Mouse (Mus musculus): ENCODE results near the gene Mmp24.

Mmp24 gene

DNA sequence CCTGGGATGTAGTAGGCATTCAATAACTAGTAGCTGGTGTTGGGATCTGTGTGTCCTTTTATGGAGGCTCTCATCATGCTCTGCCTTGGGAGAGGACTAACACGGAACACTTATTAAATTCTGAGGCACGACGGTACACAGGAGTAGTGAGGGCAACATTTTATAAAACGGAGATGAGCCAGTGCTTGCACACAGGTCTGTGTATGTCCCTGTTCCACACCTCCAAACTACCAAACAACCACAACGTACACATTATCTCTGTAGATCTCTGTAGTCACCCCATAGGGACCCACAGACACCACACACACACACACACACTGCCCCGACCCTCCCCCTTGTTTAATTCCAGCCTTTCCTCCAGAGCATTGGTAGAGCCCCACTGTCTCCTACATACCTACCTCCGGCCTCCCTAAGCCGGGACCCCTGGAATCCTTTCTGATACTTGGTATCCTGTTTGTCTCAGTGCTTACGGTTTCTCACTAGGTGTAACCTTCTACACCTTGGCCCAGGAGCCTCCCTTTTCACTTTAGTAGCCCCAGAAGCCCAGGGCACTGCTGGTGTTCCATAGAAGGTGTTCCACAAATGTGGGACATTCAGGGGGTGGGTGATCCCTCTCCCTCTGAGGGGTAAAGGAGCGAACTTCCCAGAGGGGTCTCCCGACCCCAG, 748 bp upstream of the Mmp24 start:
- DNase-seq (ENCODE audit: low read depth in 2 of 2, low spot score in 2 of 2), result no peak

DNA sequence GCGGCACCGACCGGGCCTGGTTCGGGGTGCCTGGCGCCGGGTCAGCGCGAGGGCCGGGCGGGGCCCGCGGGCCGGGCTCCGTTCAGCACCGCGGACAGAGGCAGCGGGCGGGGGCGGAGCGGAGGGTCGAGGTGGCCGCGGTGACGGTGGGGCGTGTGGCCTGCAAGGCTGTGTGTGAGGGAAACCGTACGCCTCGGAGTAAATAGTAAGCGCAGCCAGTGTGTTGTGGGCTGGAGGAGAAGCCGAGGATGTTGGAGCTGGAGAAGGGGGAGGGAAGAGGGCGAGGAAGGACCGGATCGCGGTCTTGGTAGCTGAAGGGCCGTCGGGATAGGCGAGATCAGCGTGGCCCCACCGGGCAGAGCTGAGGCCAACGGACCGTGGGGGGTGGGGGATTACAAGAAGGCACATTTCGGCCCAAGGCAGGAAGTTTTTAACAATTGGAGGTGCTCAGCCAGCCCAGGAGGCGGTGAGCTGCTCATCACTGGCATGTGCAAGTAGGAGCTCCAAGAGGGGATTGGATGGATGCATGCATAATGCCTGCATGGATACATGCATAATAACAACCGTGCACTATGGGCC, 632 bp downstream of the Mmp24 start:
- DNase-seq (ENCODE audit: low read depth in 2 of 2, low spot score in 2 of 2), result no peak

DNA sequence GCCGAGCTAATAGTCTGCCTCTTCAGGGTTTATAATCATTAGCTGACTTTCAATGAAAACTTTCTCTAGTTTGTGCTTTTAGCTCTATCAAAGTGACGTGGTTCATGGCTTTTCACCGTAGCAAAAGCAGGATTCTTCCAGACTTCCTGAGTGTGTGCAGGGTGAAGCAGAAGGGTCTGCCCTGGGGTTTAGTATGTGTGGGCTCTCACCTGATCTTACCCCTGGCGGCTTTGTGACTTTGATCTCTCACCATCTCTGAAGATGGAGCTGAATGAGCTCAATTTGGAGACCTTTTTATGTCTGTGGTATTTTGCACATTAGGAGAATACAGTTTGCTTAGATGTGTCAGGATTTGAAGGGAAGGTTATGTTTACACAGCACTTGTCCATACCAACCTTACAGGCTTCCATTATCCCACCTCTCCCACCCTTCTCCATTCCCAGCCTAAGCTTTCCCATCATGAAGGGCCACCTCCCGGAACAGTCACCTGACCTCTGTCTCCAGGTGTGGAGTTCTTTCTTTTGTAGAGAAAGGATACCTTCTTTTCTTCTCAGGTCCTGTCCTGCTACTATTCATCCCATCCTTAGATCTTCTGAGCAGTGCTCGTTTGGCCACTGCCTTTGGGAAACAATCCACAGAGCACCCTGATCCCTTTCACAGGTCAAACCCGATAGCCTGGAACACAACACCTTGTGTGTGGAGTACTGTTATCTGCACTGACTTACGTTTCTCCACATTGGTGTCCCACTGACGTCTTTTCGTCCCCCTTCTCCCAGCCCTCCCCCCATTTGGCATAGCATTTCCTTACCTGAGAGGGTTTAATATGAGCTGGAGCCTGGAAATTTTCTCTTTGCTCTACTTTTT, 1.9 kb downstream of the Mmp24 start:
- no peak for DNase-seq (ENCODE audit: low read depth in 2 of 2, low spot score in 2 of 2)

DNA sequence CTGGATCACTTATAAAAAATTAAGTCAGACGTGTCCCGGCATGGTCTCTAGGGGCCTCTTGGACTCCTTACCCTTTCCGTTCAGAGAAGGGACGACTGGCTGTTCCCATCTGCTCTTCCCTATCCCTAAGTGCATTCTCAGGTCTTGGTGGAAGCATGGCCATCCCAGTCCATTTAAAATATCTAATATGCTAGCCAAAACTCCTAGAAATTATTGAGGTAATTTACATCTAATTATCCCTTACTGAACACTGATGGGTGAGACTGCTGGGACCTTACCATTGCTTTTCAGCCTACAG, 2.5 kb downstream of the Mmp24 start:
- DNase-seq (ENCODE audit: low read depth in 2 of 2, low spot score in 2 of 2), result no peak

DNA sequence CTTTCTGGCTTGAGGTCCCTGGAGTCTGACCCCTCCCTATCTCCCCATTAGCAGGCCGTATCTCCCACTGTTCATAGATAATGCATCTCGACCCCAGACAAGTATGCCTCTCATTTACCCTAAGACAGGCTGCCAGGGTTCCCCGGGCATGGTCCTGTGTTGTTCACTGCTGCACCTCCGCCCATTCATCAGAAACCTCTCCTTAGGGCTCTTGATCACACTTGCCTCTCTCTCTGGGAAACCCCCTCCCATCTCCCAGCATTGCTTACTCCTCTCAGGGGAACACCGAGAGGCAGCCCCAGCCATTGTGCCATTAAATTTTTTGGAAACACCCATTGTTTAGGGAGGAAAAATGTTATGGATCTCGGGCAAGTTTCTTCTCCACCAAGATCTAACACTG, 2.9 kb downstream of the Mmp24 start:
- DNase-seq (ENCODE audit: low read depth in 2 of 2, low spot score in 2 of 2), result no peak

DNA sequence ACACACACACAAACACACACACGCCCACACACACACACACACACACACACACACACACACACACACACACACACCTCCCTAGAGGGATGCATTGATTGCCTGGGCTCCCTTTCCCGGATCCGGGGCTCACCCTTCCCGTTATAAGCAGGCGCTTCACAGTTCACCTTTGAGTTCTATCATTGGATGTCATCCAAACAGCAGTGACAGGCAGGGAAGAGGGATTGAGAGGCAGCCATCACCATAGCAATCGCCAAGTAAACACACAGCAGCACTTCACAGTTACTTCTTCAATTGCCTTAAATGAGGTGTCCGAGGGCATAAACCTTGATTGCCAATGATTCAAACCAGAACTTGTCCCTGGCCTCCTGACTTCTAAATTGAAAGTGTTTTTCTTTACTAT, 3.9 kb downstream of the Mmp24 start:
- DNase-seq (ENCODE audit: low read depth in 2 of 2, low spot score in 2 of 2), result no peak

DNA sequence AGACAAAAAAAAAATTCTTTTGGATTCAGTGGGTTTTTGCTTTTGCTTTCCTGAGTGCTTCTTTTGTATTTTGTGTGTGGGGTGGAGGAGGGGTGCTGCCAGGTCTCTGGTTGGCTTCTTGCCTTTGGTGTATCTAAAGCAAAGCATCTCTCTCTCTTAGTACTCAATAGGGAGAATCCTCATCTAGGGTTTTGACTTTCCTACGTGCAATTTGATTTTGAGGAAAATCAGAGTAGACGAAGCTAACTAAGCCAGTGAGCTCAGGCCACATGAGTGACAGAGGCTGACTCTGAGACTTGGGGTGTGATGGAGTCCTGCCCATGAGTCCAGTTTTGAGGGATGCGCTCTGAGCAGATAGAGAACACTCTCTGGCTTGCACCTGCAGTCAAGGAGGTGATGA, 4.4 kb downstream of the Mmp24 start:
- no peak for DNase-seq (ENCODE audit: low read depth in 2 of 2, low spot score in 2 of 2)

DNA sequence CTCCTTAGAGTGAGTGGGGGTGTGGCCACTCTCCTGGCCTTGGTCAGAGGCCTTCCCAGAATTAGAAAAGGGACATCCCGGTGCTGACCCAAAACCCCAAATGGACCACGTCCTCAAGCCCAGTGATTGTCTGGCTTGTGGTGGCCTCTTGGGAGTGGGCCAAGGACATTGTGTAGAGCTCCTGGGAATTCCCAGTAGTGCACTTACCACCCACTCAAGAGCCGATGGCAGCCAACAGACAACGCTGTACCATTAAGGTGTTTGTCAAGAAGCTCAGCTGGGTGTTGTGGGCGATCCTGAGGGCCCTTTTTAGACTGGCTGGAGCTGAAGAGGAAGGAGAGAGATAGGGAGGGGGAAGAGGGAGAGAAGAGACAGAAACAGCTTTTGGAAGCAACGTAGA, 9.4 kb downstream of the Mmp24 start:
- no peak for DNase-seq (ENCODE audit: low read depth in 2 of 2, low spot score in 2 of 2)

DNA sequence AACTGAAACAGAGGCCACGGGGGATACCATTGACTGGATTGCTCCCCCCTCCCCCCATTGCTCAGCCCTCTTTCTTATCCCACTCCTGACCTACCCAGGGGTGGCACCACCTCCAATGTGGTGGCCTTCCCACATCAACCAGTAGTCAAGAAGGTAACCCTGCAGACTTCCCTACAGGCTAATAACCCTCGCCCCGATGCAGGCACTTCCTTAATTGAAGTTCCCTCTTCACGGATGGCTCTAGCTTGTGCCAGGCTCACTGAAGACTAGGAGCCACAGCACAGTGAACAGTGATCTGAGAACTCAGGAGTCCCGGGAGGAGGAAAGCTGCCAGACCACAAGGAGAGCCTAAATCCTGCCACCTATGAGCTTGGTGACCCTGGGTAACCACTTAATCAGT, 11.8 kb downstream of the Mmp24 start:
- DNase-seq (ENCODE audit: low read depth in 2 of 2, low spot score in 2 of 2), result no peak

DNA sequence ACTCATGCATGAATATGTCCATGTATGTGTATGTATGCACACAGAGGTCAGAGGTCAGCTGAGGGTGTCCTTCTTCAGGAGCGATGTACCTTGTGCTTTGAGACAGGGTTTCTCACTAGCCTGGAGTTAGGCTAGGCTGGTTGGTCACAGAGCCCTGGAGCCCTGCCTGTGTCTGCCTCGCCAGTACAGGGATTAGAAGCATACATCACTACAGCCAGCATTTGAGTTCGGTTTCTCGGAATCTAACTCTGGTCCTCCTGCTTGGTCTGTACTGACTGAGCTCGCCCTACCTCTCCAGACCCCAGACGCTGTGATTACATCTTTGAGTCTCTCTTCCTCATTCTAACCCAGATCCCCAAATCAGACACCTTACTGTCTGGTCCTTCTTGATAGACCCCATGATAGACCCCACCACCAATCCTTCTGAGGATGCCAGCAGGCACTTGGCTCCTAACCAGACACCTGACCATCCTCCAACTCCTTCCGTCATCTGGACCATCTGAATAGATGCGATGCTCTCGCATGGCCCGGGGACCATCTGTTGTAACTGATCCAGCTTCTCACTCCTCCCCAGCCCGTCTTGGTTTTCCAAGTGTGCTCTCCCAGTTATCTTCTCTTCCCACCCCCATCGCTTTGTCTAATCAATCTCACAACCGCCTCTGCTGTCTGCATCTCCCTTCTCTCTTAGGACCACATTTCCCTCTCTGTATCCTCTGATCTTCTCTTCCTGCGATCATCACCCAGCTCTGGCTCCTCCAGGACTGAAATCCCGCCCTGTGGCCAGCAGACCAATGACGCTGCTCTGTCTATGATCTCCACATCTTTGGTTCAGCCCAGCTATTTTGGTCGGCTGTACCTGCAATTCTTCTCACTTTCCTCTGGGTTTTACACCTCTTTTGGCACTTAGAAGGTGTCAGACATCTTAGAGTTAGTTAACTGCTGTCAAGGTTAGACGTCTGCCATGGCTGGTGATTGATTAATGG, 13.1 kb downstream of the Mmp24 start:
- DNase-seq (ENCODE audit: low read depth in 2 of 2, low spot score in 2 of 2), result no peak

DNA sequence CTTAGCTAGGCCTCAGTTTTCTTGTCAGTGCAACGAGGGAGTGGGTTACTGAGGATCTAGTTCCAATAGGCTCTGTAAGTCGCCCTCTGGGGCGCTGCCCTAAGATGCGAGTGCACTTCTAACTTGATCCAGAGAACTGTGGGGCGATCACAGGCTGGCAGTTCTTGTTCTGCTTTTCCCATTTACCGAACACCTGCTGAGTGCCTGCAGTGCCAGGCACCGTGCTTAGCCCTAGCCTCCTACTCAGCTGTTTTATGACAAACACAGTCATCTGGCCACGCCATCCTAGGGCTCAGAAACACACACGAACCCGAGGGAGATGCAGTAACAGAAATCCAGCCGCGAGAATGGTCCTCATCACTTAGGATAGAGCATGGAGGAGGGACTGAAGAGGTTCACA, 17.8 kb downstream of the Mmp24 start:
- DNase-seq (ENCODE audit: low read depth in 2 of 2, low spot score in 2 of 2), result no peak

DNA sequence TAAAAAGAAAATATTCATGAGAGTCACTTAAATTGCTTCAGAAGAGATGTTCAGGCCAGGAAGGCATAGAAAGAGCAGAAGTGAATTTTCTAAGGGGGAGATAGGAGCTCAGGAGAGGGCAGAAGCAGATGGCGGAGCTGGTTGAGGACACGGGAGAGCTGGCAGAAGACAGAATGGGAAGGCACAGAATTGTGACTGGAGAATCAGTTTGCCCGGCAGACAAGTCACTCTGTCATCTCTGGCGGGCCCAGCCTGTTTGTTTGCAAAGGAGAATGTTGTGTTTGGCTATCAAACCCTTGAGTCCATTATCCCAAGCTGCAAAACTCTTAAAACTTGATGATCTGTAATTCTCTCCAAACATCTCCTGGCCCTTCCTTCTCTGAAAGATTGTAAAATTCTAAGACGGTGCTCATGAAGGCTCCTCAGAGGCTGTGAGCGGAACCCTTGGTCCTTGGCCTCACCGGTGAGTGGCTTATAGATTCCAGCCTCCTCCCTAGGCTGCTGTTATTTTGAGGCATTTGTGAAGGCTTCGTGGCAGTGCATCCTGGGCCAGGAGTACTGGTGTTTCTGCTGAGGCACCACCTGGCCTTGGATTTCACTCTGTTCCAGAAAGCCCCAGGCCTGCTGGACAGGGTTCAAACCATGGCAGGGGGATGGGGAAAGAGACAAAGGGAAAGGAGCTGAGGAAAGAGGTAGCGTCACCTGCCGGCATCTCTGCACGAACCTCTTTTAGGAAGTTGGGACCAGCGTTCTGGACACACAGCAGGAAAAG, 19.7 kb downstream of the Mmp24 start:
- DNase-seq (ENCODE audit: low read depth in 2 of 2, low spot score in 2 of 2), result no peak

DNA sequence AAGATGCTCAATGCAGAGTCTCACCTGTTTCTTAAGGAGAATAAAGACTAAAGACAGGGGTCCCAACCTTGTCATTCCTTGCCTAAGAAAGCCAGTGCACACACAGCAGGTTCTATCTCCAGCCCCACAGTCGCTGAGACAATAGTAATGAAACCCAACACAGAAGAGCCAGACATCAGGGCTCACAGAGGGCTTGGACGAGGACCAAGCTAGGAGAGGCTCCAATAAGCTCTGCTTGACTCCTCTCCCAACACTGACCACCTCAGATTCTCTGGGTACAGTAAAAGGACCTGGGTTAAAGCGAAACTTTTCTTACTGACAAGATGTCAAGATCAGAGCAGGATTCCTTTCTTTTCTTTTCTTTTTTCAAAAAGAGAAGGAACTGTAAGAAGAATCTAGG, 23.5 kb downstream of the Mmp24 start:
- no peak for DNase-seq (ENCODE audit: low read depth in 2 of 2, low spot score in 2 of 2)

DNA sequence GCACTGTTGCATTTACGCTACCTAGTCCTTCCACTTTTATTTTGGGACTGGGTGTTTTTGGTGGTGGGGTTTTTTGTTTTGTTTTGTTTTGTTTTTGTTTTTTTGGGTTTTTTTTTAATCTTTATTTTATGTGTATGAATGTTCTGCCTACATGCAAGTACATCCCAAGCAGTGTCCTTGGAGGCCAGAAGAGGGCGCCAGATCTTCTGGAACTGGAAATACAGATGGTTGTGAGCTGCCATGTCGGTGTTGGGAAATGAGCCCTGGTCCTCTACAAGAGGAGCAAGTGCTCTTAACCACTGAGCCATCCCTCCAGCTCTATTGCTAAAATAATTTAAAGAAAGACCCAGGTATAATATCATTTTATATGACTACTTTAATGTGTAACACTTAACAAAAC, 27.6 kb downstream of the Mmp24 start:
- peak in 1 of 2 experiments; percentile 15 for DNase-seq (ENCODE audit: low read depth in 2 of 2, low spot score in 2 of 2)

DNA sequence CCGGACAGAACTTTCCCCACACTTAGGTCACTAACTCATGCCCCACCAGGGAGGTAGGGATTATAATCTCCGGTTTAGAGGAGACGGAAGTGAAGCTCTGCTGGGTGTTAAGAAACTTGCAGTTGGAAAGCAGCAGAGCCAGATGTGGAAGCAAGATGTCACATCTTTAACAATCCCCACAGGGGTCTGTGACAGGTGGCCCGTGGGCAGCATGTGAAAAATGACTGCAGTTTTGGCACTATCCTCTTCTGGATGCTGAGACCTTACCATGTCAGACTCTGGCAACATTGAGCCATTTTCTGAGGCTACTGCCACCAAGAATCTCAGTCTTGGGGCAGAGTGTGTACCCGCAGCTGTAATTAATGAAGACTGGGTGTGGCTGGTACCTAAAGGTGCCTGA, 28.9 kb downstream of the Mmp24 start:
- no peak for DNase-seq (ENCODE audit: low read depth in 2 of 2, low spot score in 2 of 2)

DNA sequence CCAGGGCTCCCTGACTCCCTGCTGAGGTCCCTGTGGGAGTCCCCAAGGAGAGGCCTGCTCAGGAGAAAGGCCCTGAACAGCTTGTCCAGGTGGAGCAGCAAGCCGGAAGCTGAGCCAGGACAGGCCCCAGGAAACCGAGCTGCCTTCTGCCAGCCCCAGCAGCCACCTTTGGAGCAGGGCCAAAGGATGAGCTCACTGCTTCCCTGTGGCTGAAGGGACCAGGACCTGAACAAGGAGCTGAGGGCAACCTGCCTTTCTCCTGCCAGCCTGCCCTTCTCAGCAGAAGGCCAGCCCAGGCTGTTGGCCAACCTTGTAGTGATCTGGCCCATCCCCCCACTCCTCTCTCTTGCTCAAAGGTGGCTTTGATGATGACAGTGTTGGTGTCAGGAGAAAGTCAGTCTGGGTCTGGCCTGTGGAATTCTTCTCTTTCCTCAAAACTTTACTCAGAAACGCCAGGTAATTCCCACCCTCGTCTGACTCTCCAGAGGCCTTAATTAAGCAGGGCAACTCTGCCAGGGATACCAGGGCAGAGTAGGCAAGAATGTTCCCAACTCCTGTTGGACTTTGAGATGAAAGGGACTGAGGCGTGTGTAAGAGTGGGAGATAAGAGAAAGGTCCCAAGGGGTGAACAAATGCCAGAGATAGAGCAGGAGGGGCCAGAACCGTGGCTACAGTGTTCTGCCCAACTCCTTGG, 30.2 kb downstream of the Mmp24 start:
- no peak for DNase-seq (ENCODE audit: low read depth in 2 of 2, low spot score in 2 of 2)

DNA sequence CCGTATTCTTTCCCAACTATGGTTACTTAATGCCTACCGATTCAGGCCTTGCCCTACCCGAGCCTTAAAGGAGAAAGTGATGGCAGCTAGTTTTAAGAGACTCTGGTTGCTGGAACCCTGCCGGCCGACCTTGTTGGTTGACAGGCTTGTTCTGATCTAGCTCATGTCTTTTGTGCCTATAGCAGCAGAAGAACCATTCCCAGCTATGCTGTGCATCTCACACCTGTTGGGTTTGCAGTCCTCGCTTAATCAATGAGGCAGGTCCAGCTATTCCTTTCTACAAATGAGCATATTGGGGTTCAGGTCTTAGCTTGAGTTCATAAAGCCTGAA, 30.7 kb downstream of the Mmp24 start:
- DNase-seq (ENCODE audit: low read depth in 2 of 2, low spot score in 2 of 2), result no peak

DNA sequence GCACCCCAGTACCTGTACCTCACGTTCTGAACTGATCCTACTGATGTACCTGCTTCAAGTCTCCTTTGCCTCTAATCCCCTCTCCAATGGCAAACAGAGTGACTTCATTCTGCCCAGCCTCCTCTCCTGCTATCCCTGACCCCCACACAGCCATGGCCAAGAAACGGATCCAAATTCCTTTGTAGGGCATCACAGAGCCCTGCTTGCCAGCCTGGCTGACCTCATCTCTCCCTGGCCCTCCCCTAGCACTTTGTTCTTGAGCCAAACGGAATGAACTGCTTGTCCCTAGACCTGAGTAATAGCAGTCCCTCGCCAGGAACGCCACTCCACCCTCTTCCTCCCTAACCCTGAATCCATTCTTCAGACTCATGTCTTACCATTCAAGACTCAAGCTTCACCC, 31.4 kb downstream of the Mmp24 start:
- no peak for DNase-seq (ENCODE audit: low read depth in 2 of 2, low spot score in 2 of 2)

DNA sequence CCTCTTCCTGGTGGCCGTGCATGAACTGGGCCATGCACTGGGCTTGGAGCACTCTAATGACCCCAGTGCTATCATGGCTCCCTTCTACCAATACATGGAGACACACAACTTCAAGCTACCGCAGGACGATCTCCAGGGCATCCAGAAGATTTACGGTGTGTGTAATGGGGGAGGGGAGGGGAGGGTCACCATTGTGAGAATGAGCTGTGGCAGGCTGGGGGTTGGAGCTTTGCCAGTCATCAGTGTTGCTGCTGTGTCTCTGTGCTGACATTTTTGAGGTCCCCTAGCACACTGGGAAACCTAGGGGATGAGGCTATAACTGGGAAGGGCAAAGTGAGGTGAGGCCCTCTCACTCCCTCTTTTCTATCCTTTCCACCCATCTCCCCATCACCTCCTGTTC, 32.3 kb downstream of the Mmp24 start:
- DNase-seq (ENCODE audit: low read depth in 2 of 2, low spot score in 2 of 2), result no peak

DNA sequence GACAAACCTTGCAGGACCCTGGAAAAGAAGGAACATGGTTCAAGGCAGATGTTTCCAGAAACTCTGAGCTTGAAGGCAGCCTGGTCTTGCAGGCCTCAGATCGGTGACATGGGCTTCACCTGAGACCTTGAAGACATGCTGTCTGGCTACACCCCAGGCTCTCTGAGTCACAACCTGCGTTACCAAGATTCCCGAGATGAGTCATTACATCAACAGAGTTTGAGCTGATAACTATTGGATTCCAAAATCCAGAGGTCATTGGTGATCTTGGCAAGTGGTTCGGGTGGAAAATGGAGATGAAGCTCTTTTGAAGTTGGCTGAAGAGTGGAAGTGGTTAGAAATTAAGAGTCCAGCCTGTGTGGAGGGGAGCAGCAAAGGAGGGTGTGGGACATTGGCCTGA, 34.5 kb downstream of the Mmp24 start:
- DNase-seq (ENCODE audit: low read depth in 2 of 2, low spot score in 2 of 2), result no peak
